In the genomic region with DNA sequence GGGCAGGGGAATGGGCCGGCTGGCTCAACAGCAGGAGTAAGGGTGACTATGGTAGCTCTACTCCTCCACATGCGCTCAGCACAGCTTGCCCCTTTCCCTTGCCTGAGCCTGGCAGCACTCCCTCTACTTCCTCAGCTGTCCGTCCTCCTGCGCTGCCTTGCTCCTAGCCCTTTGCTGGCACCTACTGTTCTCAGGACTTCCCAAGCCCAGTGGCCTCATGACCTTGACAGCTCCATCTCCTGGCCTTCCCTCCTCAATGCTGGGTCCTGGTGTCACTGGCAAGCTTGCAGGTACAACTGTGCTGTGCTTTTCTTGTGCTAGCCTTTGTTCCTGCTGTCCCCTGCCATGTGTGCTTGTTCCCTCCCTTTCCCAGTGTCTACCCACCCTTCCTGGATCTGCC, we compare ENCODE assay signal across 36 mouse cellular contexts. TPM values are rescaled to one million over a fixed set of nuclear protein-coding genes. Genes with fewer than 3 reads are reported as not detected.
A peak's percentile ranks its signal among the peaks of the same experiment; 100 is the strongest.
DNase-seq lines count a peak whose midpoint lies in the region; ATAC-seq lines count a peak whose summit lies in the region.
"Had no signal": no experiment of that assay in that cellular context is flagged by ENCODE, and none has a peak within 500 bp of the region (broad histone marks: within the 10 kb centered on the region; RNA-seq: fewer than 3 reads in every experiment).

No protein-coding gene starts in this region.

- no peak overlapping the region for H3K4me3 ChIP-seq in hindbrain, embryonic 13.5 days
- no peak overlapping the region for H3K4me3 ChIP-seq in hindbrain, embryonic 12.5 days
- no peak overlapping the region for H3K4me3 ChIP-seq in midbrain, embryonic 10.5 days
- H3K4me3 ChIP-seq in midbrain, embryonic 16.5 days (ENCODE audit: low read depth, low read length): no peak overlapping the region
- H3K4me3 ChIP-seq: erythroblast, embryonic 14.5 days; forebrain, embryonic 12.5 days; heart, embryonic 15.5 days; intestine, embryonic 15.5 days; liver, embryonic 12.5 days; myocyte; neural tube, embryonic 12.5 days had no signal

- no peaks in the 10 kb centered on the region for H3K27me3 ChIP-seq in hindbrain, embryonic 13.5 days
- H3K27me3 ChIP-seq in hindbrain, embryonic 12.5 days: no peaks in the 10 kb centered on the region
- H3K27me3 ChIP-seq in midbrain, embryonic 10.5 days (ENCODE audit: low read depth, poor library complexity, severe bottlenecking): no peaks in the 10 kb centered on the region
- H3K27me3 ChIP-seq in midbrain, embryonic 16.5 days (ENCODE audit: control insufficient read depth, insufficient read depth, low read depth, low read length): no peaks in the 10 kb centered on the region
- H3K27me3 ChIP-seq: forebrain, embryonic 12.5 days; heart, embryonic 15.5 days; intestine, embryonic 15.5 days; liver, embryonic 12.5 days; neural tube, embryonic 12.5 days had no signal

- H3K36me3 ChIP-seq in hindbrain, embryonic 13.5 days: no peaks in the 10 kb centered on the region
- no peaks in the 10 kb centered on the region for H3K36me3 ChIP-seq in hindbrain, embryonic 12.5 days
- H3K36me3 ChIP-seq in midbrain, embryonic 10.5 days: no peaks in the 10 kb centered on the region
- no peaks in the 10 kb centered on the region for H3K36me3 ChIP-seq in midbrain, embryonic 16.5 days (ENCODE audit: control insufficient read depth, insufficient read depth, low read length)
- H3K36me3 ChIP-seq: forebrain, embryonic 12.5 days; heart, embryonic 15.5 days; intestine, embryonic 15.5 days; liver, embryonic 12.5 days; neural tube, embryonic 12.5 days had no signal

- 87% methylated on average over 4 of the region's 4 CpGs for WGBS in hindbrain, embryonic 13.5 days
- WGBS in hindbrain, embryonic 12.5 days: 95% methylated on average over 4 of the region's 4 CpGs
- 84% methylated on average over 4 of the region's 4 CpGs for WGBS in midbrain, embryonic 10.5 days
- WGBS in midbrain, embryonic 16.5 days: 89% methylated on average over 4 of the region's 4 CpGs

- DNase-seq in adrenal gland, adult 2 months: peak; percentile 31
- no peak for DNase-seq in adrenal gland, adult 18-20 months (ENCODE audit: low spot score in 2 of 2)
- no peak for DNase-seq in midbrain, embryonic 10.5 days (ENCODE audit: low spot score)
- DNase-seq in lung, postnatal 4 days: no peak
- DNase-seq: cerebellum, adult 18-20 months; cerebellum, postnatal 10 days; gastrocnemius, postnatal 10 days; kidney, adult 9 months; liver, postnatal 0 days; lung, postnatal 36 days; right cerebral cortex, postnatal 14 days; thymus, adult 18-20 months; thymus, postnatal 25 days had no signal

- ATAC-seq in hindbrain, embryonic 13.5 days (ENCODE audit: low FRiP score): no peak
- no peak for ATAC-seq in hindbrain, embryonic 12.5 days (ENCODE audit: low FRiP score)
- no peak for ATAC-seq in midbrain, embryonic 16.5 days
- ATAC-seq: hindbrain, postnatal 0 days; intestine, embryonic 15.5 days; liver, embryonic 12.5 days; liver, postnatal 0 days had no signal

- peaks cover 34% of the 10 kb centered on the region for H3K4me1 ChIP-seq in hindbrain, embryonic 13.5 days (replicated peaks)
- peaks cover 32% of the 10 kb centered on the region for H3K4me1 ChIP-seq in hindbrain, embryonic 12.5 days
- H3K4me1 ChIP-seq in midbrain, embryonic 10.5 days: peaks cover 47% of the 10 kb centered on the region
- peaks cover 14% of the 10 kb centered on the region for H3K4me1 ChIP-seq in midbrain, embryonic 16.5 days (ENCODE audit: control insufficient read depth, insufficient read depth, low read length)
- H3K4me1 ChIP-seq: intestine, embryonic 15.5 days had no signal

- no peak overlapping the region for H3K9ac ChIP-seq in hindbrain, embryonic 13.5 days
- H3K9ac ChIP-seq in hindbrain, embryonic 12.5 days: no peak overlapping the region
- H3K9ac ChIP-seq in midbrain, embryonic 16.5 days (ENCODE audit: low read depth, low read length): no peak overlapping the region
- H3K9ac ChIP-seq: forebrain, embryonic 12.5 days; heart, embryonic 15.5 days; intestine, embryonic 15.5 days; liver, embryonic 12.5 days; liver, postnatal 0 days; neural tube, embryonic 12.5 days had no signal

- H3K4me2 ChIP-seq in hindbrain, embryonic 13.5 days: no peak overlapping the region
- H3K4me2 ChIP-seq in hindbrain, embryonic 12.5 days (replicated peaks): no peak overlapping the region
- no peak overlapping the region for H3K4me2 ChIP-seq in midbrain, embryonic 16.5 days (ENCODE audit: low read length)
- H3K4me2 ChIP-seq: forebrain, embryonic 12.5 days; heart, embryonic 15.5 days; intestine, embryonic 15.5 days; liver, embryonic 12.5 days; midbrain, embryonic 11.5 days; neural tube, embryonic 12.5 days had no signal

- peak overlapping the region; percentile 83 for H3K27ac ChIP-seq in hindbrain, embryonic 13.5 days
- H3K27ac ChIP-seq in hindbrain, embryonic 12.5 days: no peak overlapping the region
- peak overlapping the region; percentile 88 for H3K27ac ChIP-seq in midbrain, embryonic 10.5 days (replicated peaks)
- no peak overlapping the region for H3K27ac ChIP-seq in midbrain, embryonic 16.5 days (ENCODE audit: low read length)
- H3K27ac ChIP-seq: heart, embryonic 15.5 days; intestine, embryonic 15.5 days; liver, embryonic 12.5 days had no signal

- H3K9me3 ChIP-seq in hindbrain, embryonic 13.5 days: no peaks in the 10 kb centered on the region
- H3K9me3 ChIP-seq in hindbrain, embryonic 12.5 days (replicated peaks): no peaks in the 10 kb centered on the region
- H3K9me3 ChIP-seq in midbrain, embryonic 10.5 days (replicated peaks): no peaks in the 10 kb centered on the region
- no peaks in the 10 kb centered on the region for H3K9me3 ChIP-seq in midbrain, embryonic 16.5 days (replicated peaks; ENCODE audit: control insufficient read depth, low read length, poor library complexity, severe bottlenecking)
- H3K9me3 ChIP-seq: forebrain, embryonic 12.5 days; G1E; heart, embryonic 15.5 days; intestine, embryonic 15.5 days; liver, embryonic 12.5 days; neural tube, embryonic 12.5 days had no signal

RNA-seq across cellular contexts. Expression of a gene that starts 13.6 kb away (rescaled TPM):
- not detected for total RNA-seq in adrenal gland, adult 2 months (2021)
- polyA plus RNA-seq in adrenal gland, adult 2 months (2012; rRNA removed): 0.06 and 0.08 TPM in 2 replicates
- not detected for total RNA-seq in adrenal gland, adult 18-20 months (2021)
- 0.06 TPM in 1 of 2 replicates, not detected in the other for polyA plus RNA-seq in hindbrain, embryonic 13.5 days (2015; fragmentation: Nextera tagmentation; extraction: Ambion mirVana)
- polyA plus RNA-seq in hindbrain, embryonic 12.5 days (2016; fragmentation: Nextera tagmentation; extraction: Ambion mirVana): 0.10 TPM in 1 of 2 replicates, not detected in the other
- 0.11 and 0.22 TPM in 2 replicates for polyA plus RNA-seq in midbrain, embryonic 10.5 days (2016; fragmentation: Nextera tagmentation; extraction: Ambion mirVana)
- polyA plus RNA-seq in midbrain, embryonic 16.5 days (2015; fragmentation: Nextera tagmentation; extraction: Ambion mirVana): not detected in 2 replicates
- total RNA-seq: adrenal gland, postnatal 36 days; common myeloid progenitor, adult 5-6 weeks; gastrocnemius, postnatal 10 days; heart, postnatal 25 days; layer of hippocampus, adult 18-20 months; layer of hippocampus, postnatal 25 days; left cerebral cortex, adult 8-10 months; left cerebral cortex, postnatal 36 days had no signal
- polyA plus RNA-seq: forebrain, embryonic 12.5 days; G1E; heart, embryonic 15.5 days; intestine, embryonic 15.5 days; liver, embryonic 12.5 days; liver, postnatal 0 days; lung, embryonic 16.5 days; myocyte; small intestine, adult 2 months; stomach, embryonic 14.5 days had no signal

RNA-seq across cellular contexts. Expression of a gene that starts 16.3 kb away (rescaled TPM):
- total RNA-seq in adrenal gland, adult 2 months (2021): 10 to 100 TPM; 22.9 to 27.3 TPM
- polyA plus RNA-seq in adrenal gland, adult 2 months (2012; rRNA removed): 13.4 and 14.1 TPM in 2 replicates
- total RNA-seq in adrenal gland, adult 18-20 months (2021): 10 to 100 TPM; 19.8 to 23.1 TPM
- polyA plus RNA-seq in hindbrain, embryonic 13.5 days (2015; fragmentation: Nextera tagmentation; extraction: Ambion mirVana): 4.7 and 5.4 TPM in 2 replicates
- 4.1 and 4.5 TPM in 2 replicates for polyA plus RNA-seq in hindbrain, embryonic 12.5 days (2016; fragmentation: Nextera tagmentation; extraction: Ambion mirVana)
- 7.6 and 9.9 TPM in 2 replicates for polyA plus RNA-seq in midbrain, embryonic 10.5 days (2016; fragmentation: Nextera tagmentation; extraction: Ambion mirVana)
- polyA plus RNA-seq in midbrain, embryonic 16.5 days (2015; fragmentation: Nextera tagmentation; extraction: Ambion mirVana): 4.1 and 7.2 TPM in 2 replicates

RNA-seq across cellular contexts. Expression of a gene that starts 16.5 kb away (rescaled TPM):
- total RNA-seq in adrenal gland, adult 2 months (2021): 100 to 1,000 TPM in 1 of 2 experiments, 10 to 100 TPM in 1; 97.2 to 102 TPM
- polyA plus RNA-seq in adrenal gland, adult 2 months (2012; rRNA removed): 76.4 and 77.1 TPM in 2 replicates
- total RNA-seq in adrenal gland, adult 18-20 months (2021): 100 to 1,000 TPM in 1 of 2 experiments, 10 to 100 TPM in 1; 94.2 to 105 TPM
- 76.4 and 76.6 TPM in 2 replicates for polyA plus RNA-seq in hindbrain, embryonic 13.5 days (2015; fragmentation: Nextera tagmentation; extraction: Ambion mirVana)
- polyA plus RNA-seq in hindbrain, embryonic 12.5 days (2016; fragmentation: Nextera tagmentation; extraction: Ambion mirVana): 78.0 and 80.8 TPM in 2 replicates
- 122 and 123 TPM in 2 replicates for polyA plus RNA-seq in midbrain, embryonic 10.5 days (2016; fragmentation: Nextera tagmentation; extraction: Ambion mirVana)
- polyA plus RNA-seq in midbrain, embryonic 16.5 days (2015; fragmentation: Nextera tagmentation; extraction: Ambion mirVana): 74.1 and 77.3 TPM in 2 replicates

Comparison
In these comparisons a context has a peak if more than half of its experiments do, and no peak if none do; other contexts are left out.
1. H3K27ac ChIP-seq: peak in hindbrain, embryonic 13.5 days (single experiment) and midbrain, embryonic 10.5 days (single experiment); none in hindbrain, embryonic 12.5 days (single experiment) and midbrain, embryonic 16.5 days (single experiment).